In the genomic region with DNA sequence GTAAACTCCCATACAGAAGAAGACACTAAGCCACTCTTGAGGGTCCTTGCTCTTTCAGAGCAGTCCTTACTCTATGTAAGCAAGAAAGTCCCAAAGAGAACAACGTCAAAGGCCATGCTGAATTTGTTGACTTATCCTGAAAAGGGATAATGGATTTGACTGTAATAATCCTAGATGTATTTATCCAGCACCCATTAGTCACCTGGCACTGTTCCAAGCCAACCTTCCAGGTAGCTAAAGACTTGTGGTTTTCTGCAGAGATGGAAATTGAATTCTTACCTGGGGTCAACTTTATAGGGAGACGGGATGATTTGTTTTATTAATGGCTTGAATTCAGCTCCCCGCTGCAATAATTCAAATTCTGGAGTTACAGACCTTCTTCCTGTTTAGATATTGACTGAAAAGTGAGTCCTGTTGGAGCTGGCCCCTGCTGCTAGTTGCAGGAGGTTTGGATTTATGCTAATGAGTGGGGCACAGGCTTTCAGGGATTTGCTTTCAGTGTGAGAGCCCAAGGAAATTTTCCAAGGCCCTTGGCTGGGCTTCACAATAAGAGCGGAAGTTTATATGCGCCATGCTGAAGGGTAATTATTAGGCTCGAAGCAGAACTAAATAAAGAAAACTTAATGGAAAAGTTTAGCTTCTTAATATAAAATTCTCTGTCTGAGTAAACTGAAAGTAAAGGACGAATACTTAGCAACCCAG, we compare ENCODE assay signal across 13 mouse cellular contexts.
DNase-seq lines count a peak whose midpoint lies in the region; ATAC-seq and TF ChIP-seq lines count a peak whose summit lies in the region.
"Had no signal": no experiment of that assay in that cellular context is flagged by ENCODE, and none has a peak within 500 bp of the region (broad histone marks: within the 10 kb centered on the region; RNA-seq: fewer than 3 reads in every experiment).

No protein-coding gene starts in this region.

- H3K9ac ChIP-seq in forebrain, embryonic 12.5 days: no peak overlapping the region
- no peak overlapping the region for H3K9ac ChIP-seq in limb, embryonic 11.5 days (ENCODE audit: low read length)
- no peak overlapping the region for H3K9ac ChIP-seq in embryonic facial prominence, embryonic 14.5 days (ENCODE audit: low read depth, low read length)
- H3K9ac ChIP-seq in limb, embryonic 14.5 days (ENCODE audit: low read depth, low read length, severe bottlenecking): no peak overlapping the region
- H3K9ac ChIP-seq: heart, embryonic 12.5 days; liver, embryonic 13.5 days had no signal

- H3K27me3 ChIP-seq in forebrain, embryonic 12.5 days: no peaks in the 10 kb centered on the region
- H3K27me3 ChIP-seq in forebrain, embryonic 10.5 days (ENCODE audit: poor library complexity, severe bottlenecking): peaks cover 6% of the 10 kb centered on the region; the same call in 1 of the 2 replicates
- H3K27me3 ChIP-seq in limb, embryonic 11.5 days (ENCODE audit: control insufficient read depth, insufficient read depth, low read length): no peaks in the 10 kb centered on the region
- H3K27me3 ChIP-seq in limb, embryonic 10.5 days (ENCODE audit: low read depth, poor library complexity, severe bottlenecking): no peaks in the 10 kb centered on the region
- no peaks in the 10 kb centered on the region for H3K27me3 ChIP-seq in embryonic facial prominence, embryonic 14.5 days (replicated peaks; ENCODE audit: control insufficient read depth, insufficient read depth, low read length)
- no peaks in the 10 kb centered on the region for H3K27me3 ChIP-seq in limb, embryonic 14.5 days (ENCODE audit: control insufficient read depth, insufficient read depth, low read length)
- H3K27me3 ChIP-seq: heart, embryonic 12.5 days; liver, embryonic 13.5 days had no signal

- 22% methylated on average over 7 of the region's 7 CpGs for WGBS in forebrain, embryonic 12.5 days
- WGBS in forebrain, embryonic 10.5 days: 32% methylated on average over 7 of the region's 7 CpGs
- 64% methylated on average over 7 of the region's 7 CpGs for WGBS in limb, embryonic 11.5 days
- WGBS in limb, embryonic 10.5 days: 65% methylated on average over 7 of the region's 7 CpGs
- 33% methylated on average over 7 of the region's 7 CpGs for WGBS in embryonic facial prominence, embryonic 14.5 days
- 41% methylated on average over 7 of the region's 7 CpGs for WGBS in limb, embryonic 14.5 days

- TF ChIP-seq POLR2A in limb, embryonic 14.5 days (IDR thresholded peaks at IDR 0.05; ENCODE audit: borderline replicate concordance, extremely low read depth, insufficient read depth, insufficient read length): no peak

- peaks cover 12% of the 10 kb centered on the region for H3K4me1 ChIP-seq in forebrain, embryonic 12.5 days
- peaks cover 14% of the 10 kb centered on the region for H3K4me1 ChIP-seq in forebrain, embryonic 10.5 days
- H3K4me1 ChIP-seq in limb, embryonic 11.5 days (ENCODE audit: control insufficient read depth, insufficient read depth, low read length): no peaks in the 10 kb centered on the region
- no peaks in the 10 kb centered on the region for H3K4me1 ChIP-seq in limb, embryonic 10.5 days
- H3K4me1 ChIP-seq in embryonic facial prominence, embryonic 14.5 days (ENCODE audit: control insufficient read depth, insufficient read depth, low read length): peaks cover 7% of the 10 kb centered on the region; the same call in 1 of the 2 replicates
- H3K4me1 ChIP-seq in limb, embryonic 14.5 days (ENCODE audit: control insufficient read depth, insufficient read depth, low read length): no peaks in the 10 kb centered on the region
- H3K4me1 ChIP-seq: heart, embryonic 12.5 days; liver, embryonic 13.5 days had no signal

- DNase-seq in forebrain, embryonic 10.5 days (ENCODE audit: extremely low spot score, low spot score): no peak
- DNase-seq in limb, embryonic 11.5 days (ENCODE audit: low spot score): no peak
- no peak for DNase-seq in limb, embryonic 10.5 days (ENCODE audit: low spot score)
- peak; percentile 67 for DNase-seq in embryonic facial prominence, embryonic 14.5 days (ENCODE audit: low spot score)
- peak; percentile 20 for DNase-seq in limb, embryonic 14.5 days (ENCODE audit: low spot score)
- DNase-seq in layer of hippocampus, adult 18-20 months (ENCODE audit: low spot score in 2 of 2): no peak
- DNase-seq: cerebellum, postnatal 36 days; gastrocnemius, postnatal 14 days; liver, embryonic 13.5 days; lung, postnatal 4 days had no signal

- H3K4me2 ChIP-seq in forebrain, embryonic 12.5 days: no peak overlapping the region
- no peak overlapping the region for H3K4me2 ChIP-seq in limb, embryonic 11.5 days (ENCODE audit: low read depth, severe bottlenecking)
- H3K4me2 ChIP-seq in embryonic facial prominence, embryonic 14.5 days (ENCODE audit: low read depth, low read length): no peak overlapping the region
- H3K4me2 ChIP-seq in limb, embryonic 14.5 days (replicated peaks; ENCODE audit: low read depth, low read length, severe bottlenecking): peak overlapping the region; percentile 16; the same call in 1 of the 2 replicates
- H3K4me2 ChIP-seq: heart, embryonic 12.5 days; liver, embryonic 13.5 days had no signal

- H3K4me3 ChIP-seq in forebrain, embryonic 12.5 days (replicated peaks): no peak overlapping the region
- H3K4me3 ChIP-seq in forebrain, embryonic 10.5 days: no peak overlapping the region
- H3K4me3 ChIP-seq in limb, embryonic 11.5 days (ENCODE audit: low read depth, low read length): no peak overlapping the region
- no peak overlapping the region for H3K4me3 ChIP-seq in limb, embryonic 10.5 days
- no peak overlapping the region for H3K4me3 ChIP-seq in embryonic facial prominence, embryonic 14.5 days (ENCODE audit: low read depth, low read length)
- H3K4me3 ChIP-seq in limb, embryonic 14.5 days (replicated peaks; ENCODE audit: low read length): no peak overlapping the region
- H3K4me3 ChIP-seq: heart, embryonic 12.5 days; liver, embryonic 13.5 days had no signal

- ATAC-seq in forebrain, embryonic 12.5 days (ENCODE audit: low FRiP score): peak; percentile 68; the same call in 1 of the 2 replicates
- peak; percentile 51; the same call in 1 of the 2 replicates for ATAC-seq in limb, embryonic 11.5 days (ENCODE audit: insufficient number of reproducible peaks, low FRiP score, low TSS enrichment, low read depth)
- peak; percentile 50 for ATAC-seq in embryonic facial prominence, embryonic 14.5 days (ENCODE audit: low read depth)
- no peak for ATAC-seq in limb, embryonic 14.5 days (ENCODE audit: low FRiP score, low read depth)
- ATAC-seq: CD4-positive, CD25-positive, alpha-beta regulatory T cell, adult 4 months had no signal

- no peaks in the 10 kb centered on the region for H3K9me3 ChIP-seq in forebrain, embryonic 12.5 days
- H3K9me3 ChIP-seq in forebrain, embryonic 10.5 days: no peaks in the 10 kb centered on the region
- H3K9me3 ChIP-seq in limb, embryonic 11.5 days (ENCODE audit: control insufficient read depth, low read length): no peaks in the 10 kb centered on the region
- no peaks in the 10 kb centered on the region for H3K9me3 ChIP-seq in limb, embryonic 10.5 days (replicated peaks)
- H3K9me3 ChIP-seq in embryonic facial prominence, embryonic 14.5 days (ENCODE audit: control insufficient read depth, low read length): no peaks in the 10 kb centered on the region
- H3K9me3 ChIP-seq in limb, embryonic 14.5 days (ENCODE audit: control insufficient read depth, low read length): no peaks in the 10 kb centered on the region
- H3K9me3 ChIP-seq: heart, embryonic 12.5 days; liver, embryonic 13.5 days had no signal

- H3K36me3 ChIP-seq in forebrain, embryonic 12.5 days (replicated peaks): no peaks in the 10 kb centered on the region
- no peaks in the 10 kb centered on the region for H3K36me3 ChIP-seq in forebrain, embryonic 10.5 days (replicated peaks)
- no peaks in the 10 kb centered on the region for H3K36me3 ChIP-seq in limb, embryonic 11.5 days (ENCODE audit: control insufficient read depth, insufficient read depth, low read length)
- H3K36me3 ChIP-seq in limb, embryonic 10.5 days: no peaks in the 10 kb centered on the region
- no peaks in the 10 kb centered on the region for H3K36me3 ChIP-seq in embryonic facial prominence, embryonic 14.5 days (ENCODE audit: control insufficient read depth, insufficient read depth, low read length)
- no peaks in the 10 kb centered on the region for H3K36me3 ChIP-seq in limb, embryonic 14.5 days (ENCODE audit: control insufficient read depth, insufficient read depth, low read length)
- H3K36me3 ChIP-seq: heart, embryonic 12.5 days; liver, embryonic 13.5 days had no signal

- H3K27ac ChIP-seq in forebrain, embryonic 12.5 days: no peak overlapping the region
- H3K27ac ChIP-seq in forebrain, embryonic 10.5 days: no peak overlapping the region; the same call in 1 of the 2 replicates
- H3K27ac ChIP-seq in limb, embryonic 11.5 days (replicated peaks; ENCODE audit: low read depth, low read length): no peak overlapping the region
- H3K27ac ChIP-seq in limb, embryonic 10.5 days: no peak overlapping the region
- no peak overlapping the region for H3K27ac ChIP-seq in embryonic facial prominence, embryonic 14.5 days (replicated peaks; ENCODE audit: low read depth, low read length)
- 0 out of 2 replicates have a peak overlapping the region, but pooled peaks have one; percentile 38 for H3K27ac ChIP-seq in limb, embryonic 14.5 days (replicated peaks; ENCODE audit: low read depth, low read length)
- H3K27ac ChIP-seq: liver, embryonic 13.5 days had no signal

Comparison
In these comparisons a context has a peak if more than half of its experiments do, and no peak if none do; other contexts are left out.
1. DNase-seq: peak in embryonic facial prominence, embryonic 14.5 days (single experiment) and limb, embryonic 14.5 days (single experiment); none in forebrain, embryonic 10.5 days (single experiment), limb, embryonic 11.5 days (single experiment), limb, embryonic 10.5 days (single experiment) and layer of hippocampus, adult 18-20 months (0 of 2).